18 mouse cellular contexts compared by ENCODE assay signal in the genomic region with DNA sequence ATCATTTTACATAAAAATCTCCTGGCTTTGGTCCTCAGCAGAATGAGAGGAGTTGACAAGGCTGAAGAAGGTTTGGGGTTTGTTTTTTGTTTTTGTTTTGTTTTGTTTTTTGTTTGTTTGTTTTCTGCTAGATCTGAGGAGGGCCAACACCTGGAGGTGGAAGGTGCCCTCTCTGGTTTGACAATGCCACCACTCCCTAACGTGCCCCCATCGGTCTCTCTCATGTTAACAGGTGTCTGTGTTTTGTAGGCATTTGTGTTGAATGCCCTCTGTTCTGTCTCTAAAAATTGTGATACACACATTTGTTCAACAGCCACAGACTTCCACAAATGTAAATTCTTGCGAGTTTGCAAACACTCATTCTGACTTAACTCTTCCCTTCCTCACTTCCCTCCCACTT.
"Had no signal": no experiment of that assay in that cellular context is flagged by ENCODE, and none has a peak within 500 bp of the region (broad histone marks: within the 10 kb centered on the region; RNA-seq: fewer than 3 reads in every experiment).

No protein-coding gene starts in this region.

- H3K36me3 ChIP-seq: liver, embryonic 12.5 days; midbrain, embryonic 10.5 days; midbrain, embryonic 12.5 days; neural tube, embryonic 13.5 days; neural tube, embryonic 15.5 days had no signal

- H3K27ac ChIP-seq: liver, embryonic 12.5 days; liver, embryonic 14.5 days; midbrain, embryonic 10.5 days; midbrain, embryonic 12.5 days; neural tube, embryonic 13.5 days; neural tube, embryonic 15.5 days had no signal

- H3K4me2 ChIP-seq: liver, embryonic 12.5 days; lung, embryonic 14.5 days; midbrain, embryonic 12.5 days; neural tube, embryonic 13.5 days; neural tube, embryonic 15.5 days had no signal

- H3K9ac ChIP-seq: liver, embryonic 12.5 days; liver, embryonic 14.5 days; lung, embryonic 14.5 days; midbrain, embryonic 12.5 days; neural tube, embryonic 13.5 days; neural tube, embryonic 15.5 days had no signal

- DNase-seq: lung, adult 18-20 months; lung, embryonic 14.5 days; lung, postnatal 10 days; lung, postnatal 4 days; midbrain, embryonic 14.5 days; retina, postnatal 1 day; right cerebral cortex, adult 18-20 months; right cerebral cortex, postnatal 25 days; right cerebral cortex, postnatal 4 days; spleen, adult 18-20 months had no signal

- H3K4me1 ChIP-seq: liver, embryonic 12.5 days had no signal

- H3K27me3 ChIP-seq: liver, embryonic 12.5 days; neural tube, embryonic 13.5 days; neural tube, embryonic 15.5 days had no signal

- H3K4me3 ChIP-seq: liver, embryonic 12.5 days; midbrain, embryonic 10.5 days; midbrain, embryonic 12.5 days; myocyte; neural tube, embryonic 13.5 days; neural tube, embryonic 15.5 days had no signal

- H3K9me3 ChIP-seq: liver, embryonic 12.5 days; midbrain, embryonic 10.5 days; midbrain, embryonic 12.5 days; neural tube, embryonic 13.5 days; neural tube, embryonic 15.5 days had no signal

- ATAC-seq: liver, embryonic 12.5 days; midbrain, embryonic 16.5 days had no signal
